Mouse (Mus musculus) layer of hippocampus, postnatal 10 days (tissue): ENCODE results near the gene Adora1. TPM values are rescaled to one million over a fixed set of nuclear protein-coding genes. Genes with fewer than 3 reads are reported as not detected.
A peak's percentile ranks its signal among the peaks of the same experiment; 100 is the strongest.

Experiments used
- DNase-seq, 2 experiments: peaks; one replicate each; pipeline ENCODE4 v3.0.0; 2021; ENCODE audit warnings: low spot score in 2 of 2
- total RNA-seq, 2 experiments: library from RNA; stranded (reverse); gene quantifications; 2 replicates each; pipeline ENCODE4 v1.2.3; 2021

Gene Adora1
- total RNA-seq, 2 experiments from 2014 or later = 162 to 169 TPM

DNA sequence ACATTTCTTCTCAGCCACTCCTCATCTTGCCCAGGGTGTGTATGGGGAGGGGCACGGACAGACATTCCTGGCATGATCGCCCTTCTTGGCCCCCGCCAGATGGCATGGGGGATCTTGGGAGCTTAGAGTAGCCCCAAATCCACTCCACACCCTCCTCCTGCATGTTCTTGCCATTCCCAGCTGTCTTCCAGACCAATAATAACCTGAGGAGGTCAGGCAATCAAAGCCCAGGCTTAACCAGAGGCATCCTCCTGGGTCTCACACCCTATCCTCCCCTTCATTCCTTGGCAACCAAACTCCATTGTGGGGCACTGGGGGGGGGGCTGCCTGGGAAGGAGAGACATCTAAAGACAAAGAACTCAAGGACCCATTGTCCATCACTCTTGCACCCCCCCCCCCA is 74.8 kb downstream of the Adora1 start:
- no peak for DNase-seq

DNA sequence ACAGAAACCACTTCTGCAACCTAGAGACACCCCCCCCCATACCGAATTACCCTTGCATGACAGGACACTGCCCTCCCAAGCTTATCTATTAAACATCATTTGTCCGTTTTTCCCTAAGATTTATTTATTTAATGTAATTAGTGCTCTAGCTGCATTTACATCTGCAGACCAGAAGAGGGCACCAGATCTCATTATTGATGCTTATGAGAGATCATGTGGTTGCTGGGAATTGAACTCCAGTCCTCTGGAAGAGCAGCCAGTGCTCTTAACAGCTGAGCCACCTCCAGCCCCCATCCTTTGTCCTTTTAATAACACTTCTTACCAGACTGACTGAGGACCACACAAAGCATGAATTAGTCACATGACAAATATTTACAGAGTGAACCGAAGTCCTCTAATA is 80.6 kb downstream of the Adora1 start:
- no peak for DNase-seq

DNA sequence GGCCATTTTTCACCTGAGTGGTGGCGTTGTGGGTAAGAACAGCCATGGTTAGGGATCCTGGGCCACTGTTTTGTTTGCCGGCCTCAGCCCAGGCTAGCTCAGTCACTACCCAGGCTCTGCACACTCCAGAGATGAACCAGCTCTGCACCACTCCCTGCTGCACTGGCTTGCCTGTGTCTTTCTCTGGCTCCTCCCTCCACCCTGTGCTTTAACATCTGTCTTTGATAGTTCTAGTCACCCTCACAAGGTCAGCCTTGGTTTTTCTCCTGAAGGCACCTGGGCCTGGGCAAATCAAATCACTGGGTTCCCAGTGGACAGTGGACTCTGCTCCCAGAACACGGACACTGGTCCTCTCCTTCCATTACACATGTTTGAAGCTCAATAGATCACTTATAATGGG is 81.1 kb downstream of the Adora1 start:
- DNase-seq = no peak

DNA sequence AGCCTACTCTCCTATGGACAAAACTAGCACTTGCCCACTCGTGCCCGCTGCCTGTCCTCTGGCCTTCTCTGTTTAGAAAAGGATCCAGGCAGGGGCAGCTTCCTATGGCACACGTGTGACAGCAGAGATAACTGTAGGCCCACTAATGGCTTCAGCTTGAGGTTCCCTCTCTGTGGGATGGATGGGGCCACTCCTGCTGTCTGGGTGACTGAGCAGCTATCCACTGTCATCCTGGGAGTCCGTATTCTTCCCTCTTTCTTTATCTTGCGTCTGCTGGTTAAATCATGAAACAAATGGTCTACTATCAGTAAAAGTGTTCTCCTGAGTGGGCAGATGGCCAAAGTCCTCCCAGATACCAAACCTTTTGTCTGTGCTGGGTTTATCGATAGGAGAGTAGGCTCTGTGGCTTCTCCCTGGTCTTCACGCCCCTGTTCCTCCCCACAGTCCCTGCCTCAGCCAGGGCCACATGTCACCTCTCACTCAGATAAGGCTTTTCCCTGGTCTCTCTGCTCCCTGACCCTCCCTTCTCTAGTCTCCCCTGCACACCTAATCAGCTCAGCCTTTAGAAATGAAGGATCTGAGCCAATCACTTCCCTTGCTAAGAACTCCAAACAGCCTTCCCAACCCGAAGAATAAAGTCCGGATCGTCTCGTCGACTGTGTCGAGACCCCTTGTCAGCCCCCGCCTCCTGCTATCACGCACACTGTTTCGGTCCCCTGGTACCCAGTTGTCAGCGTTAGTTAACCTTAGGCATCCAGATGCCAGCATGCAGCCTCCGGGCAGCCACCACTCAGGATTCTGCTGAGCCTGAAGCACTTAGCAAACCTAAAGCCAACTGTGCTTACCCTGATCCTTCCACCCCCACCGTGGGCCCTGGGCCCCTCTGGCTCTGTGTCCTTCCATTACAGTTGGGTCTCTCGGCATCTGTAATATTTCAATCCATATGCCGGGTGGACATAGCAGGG is 82.3 kb downstream of the Adora1 start:
- no peak for DNase-seq

DNA sequence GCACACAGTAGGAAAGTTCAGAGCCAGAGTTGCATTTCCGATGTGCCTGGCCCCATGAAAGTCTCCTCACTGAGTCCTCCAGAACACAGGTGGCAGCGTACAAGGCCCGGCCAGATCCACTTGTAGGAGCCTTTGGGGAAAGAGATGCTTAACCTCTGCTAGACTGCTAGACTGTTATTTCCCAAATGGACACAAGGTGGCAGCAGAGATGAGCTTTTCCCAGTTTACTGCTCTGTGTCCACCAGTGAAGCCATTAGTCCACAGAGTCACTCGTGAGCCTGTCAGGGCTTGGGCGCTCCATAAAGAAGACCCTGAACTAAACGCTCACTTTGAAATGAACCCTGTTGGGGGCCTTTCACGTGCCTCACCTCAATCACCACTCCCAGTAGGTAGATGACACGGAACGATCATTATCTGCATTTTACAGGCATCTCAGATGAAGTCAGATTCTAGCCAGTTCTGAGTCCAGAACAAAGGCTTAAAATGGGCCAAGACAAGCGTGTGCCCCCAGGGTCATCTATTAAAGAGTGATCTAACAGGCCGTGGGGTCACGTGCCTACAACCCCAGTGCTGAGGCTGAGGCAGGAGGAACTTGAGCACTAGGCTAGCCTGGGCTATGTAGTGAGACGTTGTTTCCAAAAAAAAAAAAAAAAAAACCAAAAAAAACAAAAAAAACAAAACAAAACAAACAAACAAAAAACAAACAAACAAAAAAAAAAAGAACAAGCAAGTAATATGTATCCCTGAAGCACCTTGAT is 83.4 kb downstream of the Adora1 start:
- peak; percentile 87 to 89 for DNase-seq

DNA sequence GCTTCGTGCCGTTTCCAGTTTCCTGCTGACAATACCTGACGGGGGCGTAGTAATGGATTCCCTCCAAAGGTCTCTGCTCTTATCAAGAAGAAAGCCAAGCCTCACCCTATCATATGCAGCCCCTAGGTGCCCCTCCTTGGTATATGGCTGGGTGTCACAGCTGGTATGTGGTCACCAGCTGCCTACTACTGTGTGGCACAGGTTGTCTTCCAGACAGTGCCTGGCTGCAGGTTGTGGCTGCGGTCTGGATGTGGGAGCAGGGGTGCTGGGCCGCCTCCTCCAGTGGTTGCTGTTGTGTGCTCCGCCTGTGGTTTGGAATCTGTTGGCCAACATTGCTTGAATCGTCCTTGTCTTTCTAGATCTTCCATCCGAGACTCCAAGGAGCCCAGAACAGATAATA is 84.5 kb downstream of the Adora1 start:
- DNase-seq = no peak

DNA sequence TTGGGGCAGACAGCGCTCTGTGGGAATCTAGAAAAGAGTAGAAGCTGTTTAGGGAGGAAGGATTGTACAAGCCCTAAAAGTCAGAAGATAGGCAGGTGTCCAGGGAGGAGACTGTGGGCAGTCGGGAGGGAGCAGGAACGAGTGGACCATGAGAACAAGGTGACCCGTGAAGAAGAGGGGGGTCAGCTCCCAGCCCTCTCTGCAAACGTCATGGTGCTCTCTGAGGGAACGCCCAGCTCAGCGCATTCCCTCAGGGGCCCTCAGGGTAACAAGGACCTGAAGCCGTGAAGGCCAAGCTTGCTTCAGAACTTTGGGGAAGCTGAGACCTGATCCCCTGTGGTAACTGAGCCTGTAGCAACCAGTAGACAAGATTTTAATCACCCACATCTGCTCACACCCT is 85.2 kb downstream of the Adora1 start:
- DNase-seq = no peak

Other genes with a start within 250 kb of the Adora1 start
- gene Fmod, start 198.2 kb downstream of the Adora1 start, total RNA-seq = 1 to 10 TPM; 5.3 to 9.5 TPM
- 10 to 100 TPM; 13.1 to 14.3 TPM for gene Btg2, start 156.3 kb downstream of the Adora1 start, total RNA-seq
- gene Chit1, start 124.2 kb downstream of the Adora1 start, total RNA-seq = under 1 TPM; 0.51 to 0.53 TPM
- 1 to 10 TPM; 5.4 to 6.5 TPM for gene Chil1, start 53.3 kb downstream of the Adora1 start, total RNA-seq
- gene Mybph, start 42.0 kb downstream of the Adora1 start, total RNA-seq = not detected
- gene Myog, start 54.6 kb upstream of the Adora1 start, total RNA-seq = not detected
- gene Ppfia4, start 97.5 kb upstream of the Adora1 start, total RNA-seq = 10 to 100 TPM; 84.9 to 97.0 TPM
- gene Tmem183a, start 126.5 kb upstream of the Adora1 start, total RNA-seq = 100 to 1,000 TPM in 1 of 2 experiments, 10 to 100 TPM in 1; 96.2 to 104 TPM
- gene 4933406M09Rik, start 150.5 kb upstream of the Adora1 start, total RNA-seq = not detected
- 10 to 100 TPM; 23.6 to 30.5 TPM for gene Cyb5r1, start 170.1 kb upstream of the Adora1 start, total RNA-seq
- gene Adipor1, start 179.9 kb upstream of the Adora1 start, total RNA-seq = 10 to 100 TPM; 60.6 to 63.8 TPM
- gene Klhl12, start 220.1 kb upstream of the Adora1 start, total RNA-seq = 10 to 100 TPM; 37.7 to 39.5 TPM